Mouse (Mus musculus) intestine, embryonic 14.5 days (tissue): ENCODE results near the gene Ubald1. TPM values are rescaled to one million over a fixed set of nuclear protein-coding genes. Genes with fewer than 3 reads are reported as not detected.

Experiments
- ATAC-seq: fragments of 200-750 bp; cut with Nextera tagmentation; replicated peaks from 2 replicates; pipeline ENCODE4 v1.8.0; 2017; ENCODE audit warnings: low read depth, moderate number of reproducible peaks, moderate TSS enrichment, moderate library complexity; ENCODE audit not compliant: low FRiP score, low TSS enrichment
- DNase-seq: peaks from one replicate; pipeline ENCODE4 v3.0.0-alpha.2; 2018; ENCODE audit warnings: low spot score
- H3K27ac ChIP-seq: fragments of 300-500 bp; sonication (generic); 2 replicates; pipeline ENCODE4 v1.5.1; 2014; ENCODE audit warnings: low read depth, mild to moderate bottlenecking, control low read depth
- H3K27me3 ChIP-seq: fragments of 300-500 bp; sonication (generic); replicated peaks from 2 replicates; pipeline ENCODE4 v1.6.1; 2014; ENCODE audit warnings: low read length, control low read depth; ENCODE audit not compliant: control insufficient read depth, insufficient read depth
- H3K36me3 ChIP-seq: fragments of 300-500 bp; sonication (generic); 2 replicates; pipeline ENCODE4 v1.6.1; 2014; ENCODE audit warnings: low read length, control low read depth; ENCODE audit not compliant: control insufficient read depth, insufficient read depth
- H3K4me1 ChIP-seq: fragments of 300-500 bp; sonication (generic); replicated peaks from 2 replicates; pipeline ENCODE4 v1.6.1; 2014; ENCODE audit warnings: low read length, control low read depth, mixed read lengths; ENCODE audit not compliant: control insufficient read depth, insufficient read depth
- H3K4me2 ChIP-seq: fragments of 300-500 bp; sonication (generic); 2 replicates; pipeline ENCODE4 v1.6.1; 2014; ENCODE audit warnings: low read length
- H3K4me3 ChIP-seq: fragments of 300-500 bp; sonication (generic); 2 replicates; pipeline ENCODE4 v1.5.1; 2014; ENCODE audit warnings: low read depth, low read length, control low read depth, mixed read lengths
- H3K9ac ChIP-seq: fragments of 300-500 bp; sonication (generic); 2 replicates; pipeline ENCODE4 v1.6.1; 2014; ENCODE audit warnings: mild to moderate bottlenecking, low read length
- H3K9me3 ChIP-seq: fragments of 300-500 bp; sonication (generic); 2 replicates; pipeline ENCODE4 v1.6.1; 2016; ENCODE audit warnings: low read length, control low read depth; ENCODE audit not compliant: control insufficient read depth
- WGBS: fragments of 180-500 bp; shearing (Covaris S2); extraction: QIAGEN DNeasy Blood & Tissue Kit; methylation state at CpG from one replicate; pipeline ENCODE4 v1.1.7; 2014; 5-methylcytosine and 5-hydroxymethylcytosine counted together
- polyA plus RNA-seq: library from polyadenylated mRNA; unstranded; fragments of >200 nt; fragmentation: Nextera tagmentation; extraction: Ambion mirVana; gene quantifications from 2 replicates; pipeline ENCODE4 v1.2.1, GENCODE M21; 2014

Gene Ubald1
- polyA plus RNA-seq, 1 experiment from 2014 or later: 39.3 TPM

DNA sequence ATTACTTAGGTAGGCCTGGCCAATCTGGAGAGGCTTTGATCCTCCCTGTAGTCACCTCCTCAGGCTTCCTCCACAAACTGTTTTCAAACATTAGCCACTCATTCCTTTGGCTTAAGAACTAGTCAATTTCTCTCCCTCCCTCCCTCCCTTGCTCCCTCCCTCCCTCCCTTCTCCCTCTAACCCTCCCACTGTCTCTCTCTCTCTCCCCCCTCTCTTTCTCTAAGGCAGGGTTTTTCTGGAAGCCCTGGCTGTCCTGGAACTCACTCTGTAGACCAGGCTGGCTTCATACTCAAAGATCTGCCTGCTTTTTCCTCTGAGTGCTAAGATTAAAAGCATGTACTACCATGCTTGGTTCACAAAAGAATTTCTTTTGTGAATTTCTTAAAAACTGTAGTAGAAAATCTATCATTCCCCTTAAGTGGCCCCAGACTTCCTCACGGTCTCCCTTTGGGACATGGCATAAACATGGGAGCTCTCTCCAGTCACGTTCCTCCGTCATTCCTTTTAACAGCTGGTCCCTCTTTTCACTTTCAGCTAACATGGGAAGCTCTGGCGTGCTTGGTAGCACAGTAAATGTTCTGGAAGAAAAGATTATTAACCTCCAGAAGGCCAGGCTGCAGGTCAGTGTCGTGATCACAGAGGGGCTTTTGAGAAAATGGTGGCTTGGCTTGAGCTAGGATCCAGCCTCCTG is 29.0 kb downstream of the Ubald1 start:
- Histone ChIP-seq H3K27ac (peak overlapping the region; percentile 49), H3K4me2 (no peak overlapping the region), H3K4me3 (no peak overlapping the region), H3K4me1 (peaks cover 13% of the 10 kb centered on the region), H3K9me3 (no peaks in the 10 kb centered on the region), H3K27me3 (no peaks in the 10 kb centered on the region), H3K9ac (no peak overlapping the region), H3K36me3 (no peaks in the 10 kb centered on the region)
- DNase-seq: no peak
- 33% methylated on average over 5 of the region's 5 CpGs for WGBS
- no peak for ATAC-seq

DNA sequence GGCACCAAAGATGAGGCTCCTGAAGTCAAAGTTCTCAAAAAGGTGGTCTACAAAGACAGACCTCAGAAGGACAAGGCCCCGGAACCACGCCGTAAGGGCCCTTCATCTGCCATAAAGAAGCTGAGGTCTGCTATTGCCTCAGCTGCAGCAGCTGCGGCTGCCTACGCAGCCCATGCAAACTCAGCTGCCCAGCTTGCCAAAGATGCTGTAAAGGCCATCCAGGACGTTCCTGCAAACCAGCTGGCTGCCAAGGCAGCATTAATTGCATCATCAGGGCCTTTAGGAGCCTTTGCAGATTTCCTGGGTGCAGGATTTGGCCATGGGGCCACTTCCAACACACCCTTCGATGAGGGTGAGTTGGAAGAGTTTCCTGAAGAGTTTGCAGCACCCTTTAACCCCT is 29.8 kb downstream of the Ubald1 start:
- no peaks in the 10 kb centered on the region for H3K27me3 ChIP-seq
- 61% methylated on average over 7 of the region's 7 CpGs for WGBS
- DNase-seq: no peak
- no peak overlapping the region for H3K9ac ChIP-seq
- H3K9me3 ChIP-seq: no peaks in the 10 kb centered on the region
- peaks cover 13% of the 10 kb centered on the region for H3K4me1 ChIP-seq
- no peak for ATAC-seq
- H3K27ac ChIP-seq: peak overlapping the region; percentile 49; the same call in 1 of the 2 replicates
- no peak overlapping the region for H3K4me3 ChIP-seq
- no peaks in the 10 kb centered on the region for H3K36me3 ChIP-seq
- H3K4me2 ChIP-seq: no peak overlapping the region

DNA sequence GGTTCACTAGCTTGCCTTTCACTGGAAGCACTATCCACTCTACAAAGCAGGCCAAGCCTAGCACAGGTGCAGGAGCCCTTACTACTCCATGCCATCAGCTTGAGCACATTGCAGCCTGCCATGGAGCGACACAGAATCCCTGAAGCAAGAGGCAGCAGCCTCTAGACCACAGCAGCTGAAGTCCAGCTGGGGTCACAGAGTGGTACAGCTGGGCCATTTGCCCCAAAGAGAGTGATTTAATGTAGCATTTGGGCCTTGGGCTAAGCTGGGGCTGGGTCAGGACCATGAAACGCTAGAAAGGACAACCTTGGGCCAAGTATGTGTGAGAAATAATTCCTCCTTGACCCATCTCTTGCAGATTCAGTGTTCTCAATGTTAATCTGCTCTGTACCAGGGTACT is 32.0 kb downstream of the Ubald1 start:
- 84% methylated on average over 2 of the region's 2 CpGs for WGBS
- H3K9me3 ChIP-seq: no peaks in the 10 kb centered on the region
- ATAC-seq: no peak
- DNase-seq: no peak
- H3K27ac ChIP-seq: no peak overlapping the region
- H3K4me1 ChIP-seq: peaks cover 13% of the 10 kb centered on the region
- H3K36me3 ChIP-seq: no peaks in the 10 kb centered on the region
- no peak overlapping the region for H3K4me3 ChIP-seq
- no peak overlapping the region for H3K4me2 ChIP-seq
- H3K27me3 ChIP-seq: no peaks in the 10 kb centered on the region
- no peak overlapping the region for H3K9ac ChIP-seq

DNA sequence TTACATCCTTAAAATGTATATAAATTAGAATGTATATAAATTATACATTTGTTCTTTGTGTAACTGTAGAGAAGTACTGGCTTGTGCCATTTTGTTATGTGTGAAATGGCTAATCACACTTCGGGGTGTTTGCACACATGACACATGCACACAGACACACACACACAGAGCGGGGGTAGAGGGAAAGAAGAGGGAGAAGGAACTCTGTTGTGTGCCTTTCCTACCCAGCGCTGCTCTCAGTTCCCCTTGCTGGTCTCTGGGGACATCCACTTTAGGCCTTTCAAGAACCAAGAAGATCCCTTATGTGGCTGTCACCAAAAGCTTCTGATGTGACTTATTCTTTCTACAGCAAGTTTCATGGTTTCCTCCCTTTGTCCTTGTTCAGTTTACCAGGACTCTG is 33.1 kb downstream of the Ubald1 start:
- H3K36me3 ChIP-seq: no peaks in the 10 kb centered on the region
- no peak overlapping the region for H3K9ac ChIP-seq
- 90% methylated on average over 3 of the region's 3 CpGs for WGBS
- DNase-seq (no peak), ATAC-seq (no peak)
- no peaks in the 10 kb centered on the region for H3K27me3 ChIP-seq
- H3K27ac ChIP-seq: no peak overlapping the region
- no peaks in the 10 kb centered on the region for H3K9me3 ChIP-seq
- H3K4me1 ChIP-seq: peaks cover 13% of the 10 kb centered on the region
- no peak overlapping the region for H3K4me3 ChIP-seq
- no peak overlapping the region for H3K4me2 ChIP-seq

DNA sequence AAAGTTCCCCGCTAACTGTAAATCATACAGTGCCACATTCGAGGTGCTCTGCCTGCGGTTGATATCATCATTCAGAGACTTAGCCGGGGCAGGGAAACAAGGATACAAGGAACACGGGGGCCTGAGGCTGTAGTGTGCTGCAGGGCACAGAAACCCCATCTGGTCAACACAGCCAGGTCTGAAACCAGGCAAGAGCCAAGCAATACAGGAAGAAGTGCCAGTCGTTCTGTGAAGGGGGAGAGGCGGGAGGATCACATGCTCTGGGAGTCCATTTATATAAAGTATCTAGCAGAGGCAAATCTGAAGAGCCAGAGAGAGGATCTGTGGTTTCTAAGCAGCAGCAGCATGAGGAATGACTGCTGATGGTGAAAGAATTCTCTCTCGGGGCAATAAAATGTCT is 39.9 kb downstream of the Ubald1 start:
- whole genome bisulfite sequencing: 59% methylated on average over 8 of the region's 8 CpGs
- Histone ChIP-seq H3K4me1 (no peaks in the 10 kb centered on the region), H3K4me2 (no peak overlapping the region), H3K27me3 (no peaks in the 10 kb centered on the region), H3K27ac (no peak overlapping the region), H3K36me3 (no peaks in the 10 kb centered on the region), H3K4me3 (no peak overlapping the region), H3K9me3 (no peaks in the 10 kb centered on the region), H3K9ac (no peak overlapping the region)
- ATAC-seq (no peak), DNase-seq (no peak)

DNA sequence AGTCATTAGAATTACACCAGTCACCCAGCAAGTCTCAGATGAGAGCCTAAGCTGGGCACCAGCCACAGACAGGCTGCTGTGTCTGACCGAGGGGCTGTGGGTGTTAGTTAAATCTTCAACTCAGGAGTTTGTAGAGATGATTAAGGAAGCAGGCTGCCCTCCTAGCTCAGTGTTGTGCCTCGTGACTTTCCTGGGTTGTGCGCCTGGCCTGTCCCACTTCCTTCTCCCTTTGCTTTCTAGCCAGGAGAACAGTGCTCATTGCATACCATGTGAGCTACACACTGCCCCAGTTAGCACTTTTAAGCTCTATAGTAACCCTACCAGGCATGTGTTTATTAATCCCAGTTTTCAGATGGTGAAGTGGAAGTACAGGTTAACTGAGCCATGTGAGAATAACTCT is 40.6 kb downstream of the Ubald1 start:
- 77% methylated on average over 3 of the region's 3 CpGs for WGBS

DNA sequence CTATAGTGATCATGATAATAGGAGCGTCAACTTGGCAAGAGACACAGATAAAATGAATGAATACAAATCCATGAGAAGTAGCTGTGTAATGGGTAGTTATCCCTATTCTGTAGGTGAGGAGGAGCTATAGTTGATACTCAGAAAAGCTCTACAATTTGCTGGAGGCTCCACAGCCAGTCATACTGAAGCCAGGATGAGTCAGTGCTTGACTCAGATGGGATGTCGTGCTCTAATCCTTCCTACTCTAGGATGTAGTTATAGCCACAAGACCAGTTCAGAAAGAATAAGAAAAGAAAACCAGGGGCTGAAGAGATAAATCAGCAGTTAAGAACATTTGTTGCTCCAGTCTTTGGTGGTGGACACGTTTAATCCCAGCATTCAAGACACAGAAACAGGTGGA is 42.5 kb downstream of the Ubald1 start:
- no peak overlapping the region for H3K4me2 ChIP-seq
- no peak overlapping the region for H3K4me3 ChIP-seq
- H3K27me3 ChIP-seq: no peaks in the 10 kb centered on the region
- DNase-seq (no peak), ATAC-seq (no peak)
- no peaks in the 10 kb centered on the region for H3K36me3 ChIP-seq
- no peak overlapping the region for H3K9ac ChIP-seq
- H3K9me3 ChIP-seq: no peaks in the 10 kb centered on the region
- WGBS: 72% methylated on average over 3 of the region's 3 CpGs
- no peaks in the 10 kb centered on the region for H3K4me1 ChIP-seq
- no peak overlapping the region for H3K27ac ChIP-seq

More for the DNA sequence above, 40.6 kb downstream of the Ubald1 start:
- Histone ChIP-seq H3K4me1 (no peaks in the 10 kb centered on the region), H3K9me3 (no peaks in the 10 kb centered on the region), H3K27me3 (no peaks in the 10 kb centered on the region), H3K4me2 (no peak overlapping the region), H3K4me3 (no peak overlapping the region), H3K36me3 (no peaks in the 10 kb centered on the region), H3K27ac (no peak overlapping the region), H3K9ac (no peak overlapping the region)
- no peak for ATAC-seq
- DNase-seq: no peak

DNA sequence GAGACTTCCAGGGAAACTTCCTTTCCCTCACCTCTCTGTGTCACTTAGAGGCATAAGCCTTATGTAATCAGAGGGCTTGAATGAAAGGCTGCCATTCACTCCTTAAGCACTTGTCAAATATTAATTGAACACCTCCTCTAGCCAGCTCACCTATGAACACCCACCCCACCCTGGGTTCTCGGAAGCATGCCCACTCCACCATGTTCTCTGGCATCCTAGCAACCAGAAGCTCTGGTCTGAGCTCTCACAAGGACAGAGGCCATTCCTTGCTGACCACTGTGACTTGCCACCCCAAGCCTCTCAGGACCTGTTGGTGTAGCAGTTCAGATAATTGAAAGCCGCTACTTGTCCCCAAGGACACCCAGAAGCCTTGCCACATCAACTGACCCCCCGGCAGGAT is 44.9 kb downstream of the Ubald1 start, which contains the start of gene 4930562C15Rik:
Gene 4930562C15Rik (plus strand): TSS at position 226 of the 400 bp plus-strand sequence.
- ATAC-seq (no peak), DNase-seq (no peak)
- Histone ChIP-seq H3K9me3 (no peaks in the 10 kb centered on the region), H3K4me3 (no peak within 1 kb of the TSS), H3K4me1 (no peaks in the 10 kb centered on the region), H3K27me3 (no peaks in the 10 kb centered on the region), H3K4me2 (no peak within 1 kb of the TSS), H3K27ac (no peak within 1 kb of the TSS), H3K36me3 (no peaks in the 10 kb centered on the region), H3K9ac (no peak within 1 kb of the TSS)
- WGBS: 90% methylated on average over 3 of the region's 3 CpGs

DNA sequence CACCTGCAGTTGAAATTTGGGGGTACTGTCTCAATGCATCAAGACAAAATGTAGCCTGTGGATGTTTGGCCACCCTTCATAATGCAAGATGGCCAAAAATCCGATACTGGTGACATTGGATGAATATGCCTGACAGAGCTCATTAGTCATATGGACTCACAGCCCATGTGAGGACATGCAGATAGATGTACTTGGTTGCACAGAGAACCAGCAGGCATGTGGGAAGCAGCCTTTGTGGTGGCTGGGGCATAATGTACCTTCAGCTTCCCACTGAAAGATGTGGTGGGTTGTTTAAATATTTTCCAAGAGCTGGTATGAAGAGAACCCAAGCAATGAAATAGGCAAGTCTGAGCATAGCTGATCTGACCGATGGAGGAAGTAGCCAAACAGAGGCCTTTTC is 46.3 kb downstream of the Ubald1 start:
- Histone ChIP-seq H3K4me3 (no peak overlapping the region), H3K9me3 (no peaks in the 10 kb centered on the region), H3K36me3 (no peaks in the 10 kb centered on the region), H3K27ac (no peak overlapping the region), H3K4me2 (no peak overlapping the region), H3K9ac (no peak overlapping the region), H3K27me3 (no peaks in the 10 kb centered on the region), H3K4me1 (no peaks in the 10 kb centered on the region)
- ATAC-seq: no peak
- 83% methylated on average over 2 of the region's 2 CpGs for WGBS
- no peak for DNase-seq
